8 mouse cellular contexts compared by ENCODE assay signal in the genomic region with DNA sequence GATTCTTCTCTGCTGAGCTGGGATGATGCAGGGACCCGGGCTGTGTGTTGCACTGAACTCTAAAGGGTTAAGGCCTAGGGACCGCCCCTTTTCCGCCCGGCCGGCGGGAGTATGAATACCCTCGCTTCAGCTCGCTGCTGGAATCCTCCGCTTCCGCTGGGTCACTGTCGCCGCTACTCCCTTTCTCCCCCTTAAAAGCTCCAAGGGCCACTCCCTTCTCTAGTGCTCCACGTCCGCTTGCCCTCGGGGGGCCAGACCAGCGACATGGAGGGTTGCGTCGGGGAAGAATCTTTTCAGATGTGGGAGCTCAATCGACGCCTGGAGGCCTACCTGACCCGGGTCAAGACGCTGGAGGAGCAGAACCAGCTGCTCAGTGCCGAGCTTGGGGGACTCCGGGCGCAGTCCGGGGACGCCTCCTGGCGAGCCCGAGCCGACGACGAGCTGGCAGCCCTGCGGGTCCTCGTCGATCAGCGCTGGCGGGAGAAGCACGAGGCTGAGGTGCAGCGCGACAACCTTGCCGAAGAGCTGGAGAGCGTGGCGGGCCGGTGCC. TPM values are rescaled to one million over a fixed set of nuclear protein-coding genes. Genes with fewer than 3 reads are reported as not detected.
DNase-seq lines count a peak whose midpoint lies in the region; TF ChIP-seq lines count a peak whose summit lies in the region.

A gene (plus strand): TSS at position 140 of the 550 bp plus-strand sequence.

- DNase-seq in thymus, adult 2 months, result peak; percentile 24
- no peak for DNase-seq in thymus, adult 18-20 months
- DNase-seq in heart, postnatal 14 days, result peak; percentile 78
- peak; percentile 70 to 77 for DNase-seq in kidney, postnatal 36 days
- peak; percentile 93 for DNase-seq in mesoderm, embryonic 11.5 days (ENCODE audit: low read depth, low spot score)
- DNase-seq in thymus, postnatal 25 days, result peak; percentile 18
- no peak for DNase-seq in cerebellum, adult 8-10 months

- intact Hi-C loops in heart, postnatal 14 days (cut with DNase I), result loop anchor here (1.0 kb wide), 2 partner anchors 16 to 100 kb away; no protein-coding TSS in a partner anchor

- peaks cover 25% of the 10 kb centered on the region; the same call in 1 of the 2 replicates for H3K27me3 ChIP-seq in thymus, adult 2 months (ENCODE audit: control insufficient read depth, insufficient read depth, low read length)

- no peaks in the 10 kb centered on the region for H3K36me3 ChIP-seq in thymus, adult 2 months (ENCODE audit: control insufficient read depth, insufficient read depth, low read length)

- no peak within 1 kb of the TSS for H3K27ac ChIP-seq in thymus, adult 2 months (ENCODE audit: control insufficient read depth, insufficient read depth, low read length)
- 0 out of 2 replicates have a peak within 1 kb of the TSS, but pooled peaks have one; percentile 3 for H3K27ac ChIP-seq in embryonic fibroblast, embryonic 13.5 days (ENCODE audit: insufficient read depth, low read length)

- no peak for TF ChIP-seq POLR2A in thymus, adult 2 months (IDR thresholded peaks at IDR 0.05; ENCODE audit: control insufficient read depth, extremely low read depth, insufficient read depth, low read length, poor library complexity)
- TF ChIP-seq POLR2A in embryonic fibroblast, embryonic 13.5 days (IDR thresholded peaks at IDR 0.05; ENCODE audit: low read depth, low read length), result peak; percentile 79

- TF ChIP-seq CTCF in thymus, adult 2 months (IDR thresholded peaks at IDR 0.05; ENCODE audit: borderline replicate concordance, control insufficient read depth, extremely low read depth, insufficient read depth, low read length, poor library complexity), result no peak
- TF ChIP-seq CTCF in embryonic fibroblast, embryonic 13.5 days (IDR thresholded peaks at IDR 0.05; ENCODE audit: borderline replicate concordance, insufficient read depth, low read length), result no peak

- WGBS in thymus, adult 2 months, result 3% methylated on average over 44 of the region's 44 CpGs

- peak within 1 kb of the TSS; percentile 19; the same call in 1 of the 2 replicates for H3K4me3 ChIP-seq in thymus, adult 2 months (ENCODE audit: control insufficient read depth, insufficient read depth, low read length)
- H3K4me3 ChIP-seq in embryonic fibroblast, embryonic 13.5 days (ENCODE audit: insufficient read depth, low read length), result peak within 1 kb of the TSS; percentile 77

- peaks cover 14% of the 10 kb centered on the region for H3K4me1 ChIP-seq in thymus, adult 2 months (replicated peaks; ENCODE audit: control insufficient read depth, insufficient read depth, low read length)
- H3K4me1 ChIP-seq in embryonic fibroblast, embryonic 13.5 days (ENCODE audit: control insufficient read depth, insufficient read depth, low read length), result peaks cover 13% of the 10 kb centered on the region

RNA-seq across cellular contexts. Expression of the gene that starts here (rescaled TPM):
- 1.1 and 1.3 TPM in 2 replicates for polyA plus RNA-seq in thymus, adult 2 months (2012; rRNA removed)
- polyA plus RNA-seq in embryonic fibroblast, embryonic 13.5 days (2011; ENCODE audit: insufficient read length, low read depth, missing spikeins), result 25.7 and 71.2 TPM in 2 replicates
- 10 to 100 TPM; 32.5 to 39.0 TPM for total RNA-seq in heart, postnatal 14 days (2021)

Comparison
In these comparisons a context has a peak if more than half of its experiments do, and no peak if none do; other contexts are left out.
1. RNA of the gene that starts here (polyA plus RNA-seq): 25.7 to 71.2 TPM in embryonic fibroblast, embryonic 13.5 days; 1.1 to 1.3 TPM in thymus, adult 2 months; every median in the first group is over 10 times any median in the second.
2. DNase-seq: peak in thymus, adult 2 months (single experiment), heart, postnatal 14 days (2 of 2), kidney, postnatal 36 days (2 of 2), mesoderm, embryonic 11.5 days (single experiment) and thymus, postnatal 25 days (single experiment); none in thymus, adult 18-20 months (0 of 2) and cerebellum, adult 8-10 months (single experiment).